Mouse (Mus musculus) splenic B cell, adult 2 months (primary cell): ENCODE data around the gene 2410015M20Rik.
A peak's percentile ranks its signal among the peaks of the same experiment; 100 is the strongest.

Source experiments
- DNase-seq: peaks from one replicate; pipeline ENCODE4 v3.0.0-alpha.2; 2011; ENCODE audit warnings: low read depth, low spot score
- H3K27me3 ChIP-seq: 2 replicates; pipeline ENCODE4 v1.6.1; 2012; ENCODE audit warnings: mild to moderate bottlenecking, low read length, moderate library complexity, mixed read lengths; ENCODE audit not compliant: control insufficient read depth, poor library complexity, insufficient read depth, severe bottlenecking
- H3K36me3 ChIP-seq: 2 replicates; pipeline ENCODE4 v1.6.1; 2012; ENCODE audit warnings: mild to moderate bottlenecking, low read length, moderate library complexity, mixed read lengths; ENCODE audit not compliant: control insufficient read depth, poor library complexity, insufficient read depth, severe bottlenecking

The 2410015M20Rik gene

GRCm38 (mm10) chr17:56566918-56567317 lies 42.7 kb downstream of the 2410015M20Rik start:
- H3K36me3 ChIP-seq: peaks cover 22% of the 10 kb centered on the region
- no peak for DNase-seq
- no peaks in the 10 kb centered on the region for H3K27me3 ChIP-seq

- peaks cover 22% of the 10 kb centered on the region for H3K36me3 ChIP-seq
- DNase-seq: no peak
- H3K27me3 ChIP-seq: no peaks in the 10 kb centered on the region
These were observed 43.3 kb downstream of the 2410015M20Rik start for GRCm38 (mm10) chr17:56566293-56566692.

- Histone ChIP-seq H3K36me3 (peaks cover 17% of the 10 kb centered on the region), H3K27me3 (no peaks in the 10 kb centered on the region)
- DNase-seq: no peak
These were observed 47.7 kb downstream of the 2410015M20Rik start for GRCm38 (mm10) chr17:56561866-56562265.

GRCm38 (mm10) chr17:56560131-56560530 lies 49.4 kb downstream of the 2410015M20Rik start:
- Histone ChIP-seq H3K36me3 (peaks cover 9% of the 10 kb centered on the region; the same call in 1 of the 2 replicates), H3K27me3 (no peaks in the 10 kb centered on the region)
- no peak for DNase-seq

- DNase-seq: no peak
- no peaks in the 10 kb centered on the region for H3K27me3 ChIP-seq
- H3K36me3 ChIP-seq: peaks cover 7% of the 10 kb centered on the region; the same call in 1 of the 2 replicates
These were observed 50.2 kb downstream of the 2410015M20Rik start for GRCm38 (mm10) chr17:56559386-56559785.

GRCm38 (mm10) chr17:56558448-56558847 lies 51.1 kb downstream of the 2410015M20Rik start:
- peak; percentile 74 for DNase-seq
- no peaks in the 10 kb centered on the region for H3K27me3 ChIP-seq
- peaks cover 4% of the 10 kb centered on the region; the same call in 1 of the 2 replicates for H3K36me3 ChIP-seq
